Mouse (Mus musculus): ENCODE measurements around the gene 1810013L24Rik. TPM values are rescaled to one million over a fixed set of nuclear protein-coding genes. Genes with fewer than 3 reads are reported as not detected.
"Not testable (repeated sequence)": the region's sequence is repeated elsewhere in the genome, so short reads cannot be mapped to it uniquely, and the experiment has no call there.

1810013L24Rik gene
- total RNA-seq, 2 experiments from 2014 or later: 105 to 115 TPM

DNA sequence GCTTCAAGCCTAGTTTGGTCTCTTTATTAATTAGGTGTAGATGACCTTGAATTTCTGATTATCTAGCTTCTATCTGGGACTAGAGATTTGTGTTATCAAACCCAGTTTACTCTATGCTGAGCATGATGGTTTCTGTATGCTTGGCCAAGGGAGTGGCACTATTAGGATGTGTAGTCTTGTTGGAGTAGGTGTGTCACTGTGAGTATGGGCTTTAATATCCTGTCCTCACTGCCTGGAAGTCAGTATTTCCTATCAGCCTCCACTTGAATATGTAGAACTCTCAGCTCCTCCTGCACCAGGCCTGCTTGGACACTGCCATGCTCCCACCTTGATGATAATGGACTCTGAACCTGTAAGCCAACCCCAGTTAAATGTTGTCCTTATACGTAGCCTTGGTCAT is 7.0 kb downstream of the 1810013L24Rik start:
- DNase-seq: no peak

DNA sequence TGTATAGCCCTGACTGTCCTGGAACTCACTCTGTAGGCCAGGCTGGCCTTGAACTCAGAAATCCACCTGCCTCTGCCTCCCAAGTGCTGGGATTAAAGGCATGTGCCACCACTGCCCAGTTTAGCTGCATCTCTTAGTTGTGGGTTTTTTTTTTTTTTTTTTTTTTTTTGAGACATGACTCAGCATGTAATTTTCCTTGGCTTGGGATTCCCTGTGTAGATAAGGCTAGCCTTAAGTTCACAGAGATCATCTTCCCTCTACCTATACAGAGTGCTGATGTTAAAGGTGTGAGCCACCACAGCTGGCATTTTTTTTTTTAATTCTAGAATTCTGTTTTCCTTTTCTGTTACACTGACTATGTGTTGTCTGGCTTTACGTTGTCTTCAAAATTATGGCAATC is 7.7 kb downstream of the 1810013L24Rik start:
- no peak for DNase-seq

DNA sequence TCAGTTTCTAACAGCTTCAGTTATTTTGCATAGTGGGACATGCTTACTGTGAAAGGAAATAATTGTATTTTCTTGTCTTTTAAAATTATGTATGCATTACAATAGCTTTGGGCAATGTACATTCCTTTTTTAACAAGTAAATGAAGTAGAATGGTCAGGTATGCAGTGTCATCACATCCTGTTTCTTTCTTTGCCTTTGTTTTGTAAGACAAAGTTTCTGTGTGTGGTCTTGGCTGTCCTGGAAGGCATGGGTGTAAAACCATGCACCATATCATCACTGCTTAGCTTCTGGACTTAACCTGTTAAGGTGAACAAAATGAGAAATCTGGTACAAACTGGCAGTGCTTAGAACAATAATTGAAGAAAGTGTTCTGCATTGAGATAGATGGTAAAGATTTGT is 9.0 kb downstream of the 1810013L24Rik start:
- DNase-seq: no peak

DNA sequence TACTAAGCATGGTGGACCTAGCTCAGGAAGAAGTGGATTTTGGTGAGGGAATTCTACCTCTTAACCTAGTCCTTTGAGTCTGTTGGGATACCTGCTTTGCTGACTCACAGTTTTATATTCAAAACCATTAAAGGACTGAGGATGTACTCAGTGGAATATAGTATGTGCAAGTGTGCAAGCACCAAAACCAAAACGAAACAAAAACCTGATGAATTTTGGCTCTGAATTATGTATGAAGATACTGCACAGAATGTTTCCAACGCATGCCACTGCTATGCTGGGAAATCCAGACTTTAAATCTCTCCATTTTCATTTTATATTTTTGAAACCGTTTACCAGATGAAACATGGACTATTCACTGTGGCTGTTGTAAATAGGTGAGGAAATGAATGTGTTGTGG is 10.7 kb downstream of the 1810013L24Rik start:
- no peak for DNase-seq

DNA sequence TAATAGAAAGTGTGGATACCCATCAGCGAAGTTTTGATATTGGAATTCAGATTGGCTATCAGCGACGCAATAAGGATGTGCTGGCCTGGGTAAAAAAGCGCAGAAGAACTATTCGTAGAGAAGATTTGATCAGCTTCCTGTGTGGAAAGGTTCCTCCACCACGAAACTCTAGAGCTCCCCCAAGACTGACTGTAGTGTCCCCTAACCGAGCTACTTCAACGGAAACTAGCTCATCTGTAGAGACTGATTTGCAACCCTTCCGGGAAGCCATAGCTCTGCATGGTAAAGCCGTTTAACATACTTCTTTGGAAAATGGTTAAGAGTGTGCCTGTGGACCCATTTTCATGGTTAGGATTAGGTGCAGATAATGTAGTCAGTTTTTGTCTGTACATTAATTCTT is 13.1 kb downstream of the 1810013L24Rik start:
- no peak for DNase-seq

DNA sequence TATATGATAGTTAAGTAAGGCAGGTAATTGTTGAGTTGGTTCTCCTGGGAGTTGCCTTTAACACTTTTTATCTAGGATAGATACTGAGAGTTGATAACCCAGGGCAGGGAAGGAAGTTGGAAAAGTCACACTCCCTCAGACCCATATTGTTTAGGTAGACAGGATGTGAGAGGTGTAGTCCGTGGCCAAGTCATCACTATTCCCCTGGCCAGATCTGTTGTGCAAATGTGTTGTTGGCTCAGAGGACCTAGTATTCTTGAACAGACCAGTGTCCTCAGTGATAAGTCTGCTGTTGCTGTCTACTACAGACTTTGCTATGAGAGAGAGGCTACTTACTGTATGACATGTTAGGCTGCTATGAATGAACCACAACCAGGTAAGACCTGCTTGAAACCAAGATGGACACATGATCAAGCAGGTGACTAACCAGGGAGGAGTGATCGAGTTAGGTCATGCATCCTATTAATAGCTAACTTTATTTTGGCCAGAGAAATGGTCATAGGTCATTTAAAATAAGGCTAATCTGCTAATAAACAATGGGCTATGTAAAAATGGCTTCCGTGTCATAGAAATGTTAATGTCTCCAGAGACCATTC is 13.8 kb downstream of the 1810013L24Rik start:
- DNase-seq: no peak

DNA sequence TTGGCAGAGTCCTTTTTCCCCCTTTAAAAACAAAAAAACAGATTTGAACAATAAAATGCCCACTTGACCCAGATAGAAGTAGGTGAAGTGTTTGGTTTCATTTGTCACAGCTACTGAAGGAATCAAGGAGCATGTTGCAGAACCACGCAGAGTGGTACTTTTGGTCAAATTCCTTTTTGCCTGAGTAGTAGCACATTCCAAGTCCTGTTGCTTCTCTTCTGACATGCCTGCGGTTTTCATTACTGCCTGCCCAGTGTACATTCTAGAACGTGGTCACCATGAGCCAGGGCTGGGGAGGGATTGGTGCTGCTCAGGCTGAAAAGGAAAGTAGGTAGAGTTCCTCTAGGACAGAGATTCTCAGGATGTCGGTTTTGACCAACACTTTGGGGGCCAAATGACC is 16.1 kb downstream of the 1810013L24Rik start:
- DNase-seq: no peak

DNA sequence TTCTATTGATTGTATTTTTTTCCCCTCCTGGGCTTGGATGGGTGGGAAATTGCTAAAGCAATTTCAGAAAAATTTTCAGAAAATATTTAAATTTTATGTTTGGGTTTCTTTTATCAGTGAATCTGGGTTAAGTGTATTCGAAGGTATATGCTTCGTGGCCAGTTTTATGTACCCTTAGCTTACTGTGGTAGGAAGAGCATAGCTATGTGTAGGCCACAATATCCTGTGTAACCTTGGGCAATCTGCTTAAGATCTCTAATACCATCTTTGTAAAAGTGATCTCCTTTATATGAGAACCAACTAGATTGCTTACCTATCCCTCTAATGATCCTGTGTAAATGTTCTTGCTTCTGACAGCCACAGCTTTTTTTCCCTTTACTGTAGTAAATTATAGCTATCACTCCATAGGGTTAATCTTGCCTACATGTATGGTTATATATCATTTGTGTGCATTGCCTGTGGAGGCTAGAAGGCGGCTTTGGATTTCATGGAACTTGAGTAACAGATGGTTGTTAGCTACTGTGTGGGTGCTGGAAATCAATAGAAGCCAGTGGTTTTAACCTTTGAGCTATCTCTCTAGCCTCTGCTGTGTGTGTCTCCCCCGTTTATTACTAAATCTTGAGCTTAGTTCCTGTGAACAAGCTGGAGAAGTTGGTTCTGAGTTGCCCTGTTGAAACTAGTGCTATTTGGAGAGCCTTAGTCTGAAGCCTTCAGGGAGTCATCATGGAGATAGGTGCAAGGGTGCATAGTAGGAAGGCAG is 18.6 kb downstream of the 1810013L24Rik start:
- no peak for DNase-seq

DNA sequence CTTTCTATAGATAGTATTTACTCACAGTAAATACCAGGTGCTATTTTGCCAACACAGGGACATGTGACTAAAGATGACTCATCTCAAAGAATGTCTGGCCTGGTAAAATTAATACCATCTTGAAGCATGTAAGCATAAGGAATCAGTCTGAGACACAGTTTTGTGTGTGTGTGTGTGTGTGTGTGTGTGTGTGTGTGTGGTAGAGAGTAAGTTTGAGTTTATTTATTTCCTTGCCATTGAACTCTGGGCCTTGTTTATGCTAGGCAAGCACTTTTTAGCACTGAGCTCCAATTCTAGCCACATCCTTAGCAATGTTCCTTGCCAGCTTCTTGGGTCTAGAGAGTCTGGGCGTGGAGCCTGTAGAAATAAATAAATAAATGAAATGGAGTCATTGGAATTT is 20.0 kb downstream of the 1810013L24Rik start:
- DNase-seq: no peak

DNA sequence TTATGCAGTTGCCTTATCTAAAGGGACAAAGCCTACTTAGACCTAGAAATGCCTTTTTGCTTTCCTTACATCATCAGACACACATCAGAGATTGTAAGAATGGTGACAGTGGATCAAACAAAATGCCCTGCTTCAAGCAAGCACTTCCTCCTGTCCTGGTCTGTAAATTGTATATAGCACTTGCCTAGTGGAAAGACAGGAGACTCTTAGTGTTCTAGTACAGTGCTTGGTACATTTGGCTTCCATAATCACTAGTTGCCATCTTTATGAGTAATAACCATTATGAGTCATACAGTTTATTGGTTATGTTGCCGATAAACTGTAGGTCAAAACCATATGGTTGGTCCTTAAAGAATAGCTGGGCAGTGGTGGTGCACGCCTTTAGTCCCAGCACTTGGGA is 25.2 kb downstream of the 1810013L24Rik start:
- no peak for DNase-seq

DNA sequence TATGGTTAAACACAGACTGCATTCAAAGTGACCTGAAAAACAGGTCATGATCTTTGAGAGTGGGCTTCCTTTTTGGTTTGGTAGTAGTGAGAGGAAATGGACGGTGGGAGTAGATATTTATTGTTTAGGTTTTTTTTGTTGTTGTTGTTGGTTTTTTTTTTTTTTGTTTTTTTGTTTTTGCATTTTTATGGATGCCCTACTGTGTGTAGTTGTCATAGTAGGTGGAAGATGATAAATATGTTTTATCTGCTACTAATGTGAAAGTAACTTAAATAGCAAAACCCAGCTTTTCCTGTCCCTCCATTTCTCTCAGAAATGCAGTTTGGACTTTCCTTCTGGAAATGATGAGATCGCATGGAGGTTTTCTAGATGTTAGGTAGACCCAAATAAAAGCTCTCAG is 26.9 kb downstream of the 1810013L24Rik start:
- no peak for DNase-seq

DNA sequence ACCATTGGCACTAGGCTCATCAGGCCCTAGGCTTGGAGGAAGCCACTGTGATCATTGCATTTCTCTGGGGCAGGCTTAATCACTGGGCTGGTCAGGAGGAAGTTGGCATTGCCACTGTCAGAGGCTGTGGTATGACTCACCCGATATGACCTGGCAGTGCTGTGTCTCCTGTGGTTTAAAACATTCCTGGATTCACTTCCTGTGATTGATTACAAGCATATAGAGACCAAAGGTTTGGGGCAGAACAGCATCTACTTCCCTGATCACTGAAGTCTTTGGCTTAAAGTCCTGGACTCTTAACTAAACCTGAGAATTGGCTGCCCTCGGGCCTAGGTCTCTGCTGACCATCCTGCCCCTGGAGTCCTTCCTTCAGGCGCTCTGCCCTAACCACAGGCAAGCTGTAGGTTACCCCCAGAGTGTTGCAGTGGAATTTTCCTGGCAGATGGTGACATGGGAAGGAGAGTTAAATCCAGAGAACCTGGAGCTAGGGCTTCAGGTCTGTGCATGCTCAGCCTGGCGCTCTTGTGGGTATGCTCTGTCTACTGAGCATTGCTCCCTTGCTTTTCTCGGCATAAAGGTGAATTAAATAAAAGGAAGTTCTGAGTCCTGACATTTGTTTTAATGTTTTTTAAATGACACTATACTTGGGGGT is 32.6 kb downstream of the 1810013L24Rik start:
- no peak for DNase-seq

DNA sequence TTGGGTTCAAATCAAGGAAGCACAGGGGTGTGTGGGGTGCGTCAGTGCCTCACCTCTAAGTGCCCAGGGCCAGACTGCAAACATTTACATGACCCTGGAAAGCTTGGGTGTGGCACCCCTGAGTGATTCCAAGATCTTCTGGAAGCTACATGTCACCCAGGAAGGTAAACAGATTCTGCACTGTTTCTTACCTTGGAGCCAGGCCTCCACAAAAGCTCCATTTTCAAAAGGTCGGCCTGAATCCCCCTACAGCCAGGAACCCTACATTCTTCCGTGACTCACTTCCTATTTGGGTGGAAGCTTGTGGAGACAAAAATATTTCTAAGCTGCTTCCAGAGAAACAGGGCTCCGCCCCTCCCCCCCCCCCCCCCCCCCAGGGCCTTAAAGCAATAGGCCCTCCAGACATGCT is 34.3 kb downstream of the 1810013L24Rik start:
- peak; percentile 28 for DNase-seq

DNA sequence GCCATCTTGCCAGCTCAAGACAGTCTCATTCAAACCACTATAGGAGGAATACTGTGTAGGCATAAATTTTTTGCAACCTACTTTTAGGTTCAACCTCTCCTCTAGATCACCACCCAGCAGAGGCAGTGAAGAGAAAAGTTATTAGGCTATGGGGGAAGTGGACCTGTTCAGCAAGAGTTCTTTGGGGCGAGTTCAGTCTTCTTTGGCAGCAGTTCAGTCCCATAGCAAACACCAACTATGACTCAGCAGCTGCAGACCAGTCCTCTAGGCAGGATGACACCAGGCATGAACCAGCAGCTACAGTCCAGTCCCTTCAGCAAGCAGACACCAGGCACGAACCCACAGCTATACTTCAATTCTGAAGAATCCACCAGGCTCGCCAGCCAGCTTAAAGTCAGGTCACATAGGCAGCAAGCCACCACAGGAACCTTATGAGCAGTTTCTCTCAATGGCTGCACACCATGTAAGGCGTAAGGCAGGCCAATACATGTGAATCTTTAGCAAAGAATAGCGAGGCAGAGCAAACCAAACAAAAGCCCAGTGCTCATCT is 37.6 kb downstream of the 1810013L24Rik start:
- DNase-seq: no peak

DNA sequence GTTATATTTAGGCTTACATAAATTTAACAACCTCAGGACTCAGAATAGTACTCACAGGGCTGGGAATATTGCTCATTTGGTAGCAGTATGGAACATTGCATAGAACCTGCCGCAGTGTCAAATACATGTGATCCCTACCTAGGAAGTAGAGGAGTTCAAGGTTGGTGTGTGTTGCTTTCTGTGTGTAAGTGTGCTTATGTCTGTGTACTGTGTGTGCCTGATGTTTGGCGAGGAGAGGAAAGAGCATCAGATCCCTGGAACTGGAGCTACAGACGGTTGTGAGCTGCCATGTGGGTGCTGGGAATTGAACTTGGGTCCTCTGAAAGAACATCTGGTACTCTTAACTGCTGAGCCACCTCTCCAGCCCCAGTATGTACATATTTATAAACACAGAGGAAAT is 38.6 kb downstream of the 1810013L24Rik start:
- no peak for DNase-seq

DNA sequence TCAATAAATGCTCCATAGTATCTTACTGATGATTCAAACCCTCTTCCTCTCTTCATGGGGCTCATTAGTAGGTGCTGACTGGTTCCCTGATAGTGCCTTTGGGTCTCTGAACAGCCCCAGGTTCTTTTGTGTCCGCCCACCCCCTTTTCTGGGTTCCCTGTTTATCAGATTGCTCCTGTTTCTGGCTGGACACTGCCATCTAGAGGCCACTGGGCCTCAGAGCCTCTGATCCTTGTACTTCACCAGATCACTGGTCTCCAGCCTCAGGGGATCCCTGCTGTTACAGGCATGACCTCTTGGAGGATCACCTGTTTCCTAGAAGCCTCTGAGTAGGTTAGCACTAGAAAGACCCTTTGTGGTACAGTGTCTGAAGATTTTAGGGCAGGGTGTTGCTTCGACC is 39.8 kb downstream of the 1810013L24Rik start:
- DNase-seq: peak; percentile 78

DNA sequence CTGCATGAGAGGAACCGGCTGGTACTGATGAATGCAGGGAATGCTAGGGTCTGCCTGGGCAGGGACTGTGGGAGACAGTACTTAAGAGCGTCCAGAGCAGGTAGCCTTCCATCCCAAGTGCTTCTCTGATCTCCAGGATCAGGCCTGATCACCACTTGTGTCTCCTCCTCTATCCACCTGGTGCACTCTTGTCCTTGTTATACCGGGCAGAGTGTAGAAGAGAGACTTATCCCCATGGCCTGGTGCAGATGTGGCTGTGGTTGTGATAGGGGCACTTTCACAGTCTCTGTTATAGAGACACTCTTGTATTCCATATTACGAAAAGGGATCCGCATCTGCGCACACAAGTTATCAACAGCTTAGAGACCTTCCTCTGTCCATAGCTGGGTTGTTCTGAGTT is 41.5 kb downstream of the 1810013L24Rik start:
- DNase-seq: no peak

DNA sequence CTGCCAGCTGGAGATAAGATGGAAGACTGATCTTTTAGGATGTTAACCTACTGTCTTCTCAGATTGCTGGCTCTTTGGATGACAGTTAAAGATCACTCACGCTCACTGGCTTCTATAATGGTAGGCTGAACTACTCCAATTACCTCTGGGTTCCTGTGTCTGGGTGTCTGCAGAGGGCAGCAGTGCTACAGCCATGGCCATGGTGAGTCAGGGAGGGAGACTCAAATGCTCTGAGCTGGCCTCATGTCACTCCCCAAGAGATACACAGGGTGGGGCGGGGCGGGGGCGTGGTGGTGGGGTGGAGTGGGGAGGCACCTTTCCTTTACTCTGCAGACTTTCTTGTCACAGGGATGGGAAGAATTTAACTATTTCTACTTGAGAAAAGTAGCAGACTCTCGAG is 42.1 kb downstream of the 1810013L24Rik start:
- DNase-seq: no peak

DNA sequence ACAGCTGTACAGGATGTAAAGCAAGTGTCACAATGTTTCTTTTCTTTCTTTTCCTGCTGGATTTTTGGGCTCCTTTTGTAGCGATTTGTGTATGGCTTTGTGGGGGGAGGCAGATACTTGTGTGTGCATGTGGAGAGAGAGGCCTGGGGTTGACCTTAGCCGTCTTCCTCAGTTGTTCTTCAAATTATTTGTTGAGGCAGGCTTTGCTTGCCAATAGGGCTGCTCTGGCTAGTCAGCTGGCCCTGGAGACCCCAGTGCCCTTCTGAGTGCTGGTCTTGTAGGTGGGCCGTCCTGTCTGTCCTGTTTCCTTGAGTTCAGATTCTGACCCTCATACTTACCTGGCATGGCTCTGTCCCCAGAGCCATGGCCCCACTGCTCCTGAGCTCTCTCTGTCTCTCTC is 42.6 kb downstream of the 1810013L24Rik start:
- DNase-seq: no peak

DNA sequence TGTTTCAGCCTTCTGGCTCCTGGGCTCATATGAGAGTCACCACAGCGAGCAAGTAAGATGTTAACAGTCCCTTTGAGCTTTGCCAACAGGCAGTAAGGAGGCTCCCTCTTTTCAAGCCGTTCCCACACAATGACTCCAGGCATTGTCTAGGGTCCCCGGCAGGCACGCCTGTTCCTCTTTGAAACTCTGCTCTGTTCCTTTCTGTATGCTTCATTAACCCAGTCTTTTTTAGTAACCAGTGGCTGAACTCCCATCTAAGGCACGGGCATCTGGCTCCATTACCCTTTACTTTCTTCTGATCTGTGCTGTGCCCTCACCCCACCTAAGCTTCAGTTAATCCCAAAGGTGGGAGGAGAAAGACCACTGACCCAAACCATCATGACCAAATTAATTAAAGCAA is 50.2 kb downstream of the 1810013L24Rik start:
- DNase-seq: no peak

DNA sequence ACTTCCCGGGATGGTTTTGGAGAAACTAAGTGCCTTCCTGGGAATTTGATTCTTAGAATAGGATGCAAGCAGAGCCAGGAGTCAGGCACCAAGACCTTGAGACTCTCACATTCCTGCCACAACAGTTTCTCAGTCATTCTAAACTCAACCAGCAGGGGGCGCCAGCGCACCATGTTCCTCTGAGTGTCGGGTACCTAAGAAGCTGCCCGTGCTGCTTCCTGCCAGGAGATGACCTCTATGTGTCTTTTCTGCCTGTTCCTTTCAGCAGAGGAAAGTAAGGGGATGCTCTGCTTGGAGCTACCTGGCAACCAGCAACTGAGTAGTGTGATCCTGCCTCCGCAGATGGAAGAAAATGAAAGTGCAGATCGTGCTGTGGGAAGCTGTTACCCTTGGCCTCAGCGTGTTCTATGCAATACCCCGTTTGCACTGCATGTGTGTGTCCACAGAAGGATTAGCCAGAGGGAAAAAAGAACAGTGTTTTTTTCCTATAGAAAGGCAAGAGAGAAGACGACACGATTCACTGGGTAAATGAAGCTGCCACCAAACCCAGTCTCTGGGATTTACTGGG is 53.9 kb downstream of the 1810013L24Rik start:
- DNase-seq: peak; percentile 89

DNA sequence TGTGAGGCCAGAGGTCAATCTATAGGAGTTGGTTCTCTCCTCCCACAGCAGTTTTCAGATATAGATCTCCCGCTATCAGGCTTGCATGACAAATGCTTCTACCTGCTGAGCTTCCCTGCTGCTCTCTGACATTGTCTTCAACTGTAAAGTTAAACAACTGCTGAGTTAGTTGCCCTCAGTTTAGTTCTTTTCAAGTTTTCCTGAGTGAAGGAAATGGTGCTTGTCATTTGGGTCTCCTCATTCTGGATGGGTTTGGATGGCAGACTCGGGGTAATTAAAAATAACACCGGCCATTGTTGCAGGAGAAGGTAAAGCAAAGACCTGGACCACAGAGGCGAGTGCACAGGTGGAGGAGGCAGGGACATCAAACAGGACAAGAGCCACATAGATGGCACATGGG is 64.3 kb downstream of the 1810013L24Rik start:
- DNase-seq: not testable (repeated sequence)

DNA sequence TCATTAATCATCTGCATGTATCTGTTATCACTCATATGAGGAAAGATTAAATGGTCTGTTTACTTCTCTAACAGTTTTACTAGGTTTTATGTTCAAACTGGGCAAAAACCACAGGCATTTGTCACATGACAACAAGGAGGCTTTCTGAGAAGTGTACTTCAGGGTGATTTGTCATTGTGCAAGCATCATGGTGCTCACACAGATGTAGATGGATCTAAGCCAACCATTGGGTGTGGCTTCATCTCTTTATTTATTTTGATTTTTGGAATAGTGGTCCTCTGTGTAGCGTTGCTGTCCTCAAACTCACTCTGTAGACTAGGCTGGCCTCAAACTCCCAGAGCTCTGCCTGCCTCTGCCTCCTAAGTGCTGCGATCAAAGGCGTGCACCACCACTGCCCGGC is 65.4 kb downstream of the 1810013L24Rik start:
- DNase-seq: no peak

Data from heart, postnatal 4 days (tissue).